Mouse (Mus musculus): Measurements from ENCODE around the gene Mllt6.

DNA sequence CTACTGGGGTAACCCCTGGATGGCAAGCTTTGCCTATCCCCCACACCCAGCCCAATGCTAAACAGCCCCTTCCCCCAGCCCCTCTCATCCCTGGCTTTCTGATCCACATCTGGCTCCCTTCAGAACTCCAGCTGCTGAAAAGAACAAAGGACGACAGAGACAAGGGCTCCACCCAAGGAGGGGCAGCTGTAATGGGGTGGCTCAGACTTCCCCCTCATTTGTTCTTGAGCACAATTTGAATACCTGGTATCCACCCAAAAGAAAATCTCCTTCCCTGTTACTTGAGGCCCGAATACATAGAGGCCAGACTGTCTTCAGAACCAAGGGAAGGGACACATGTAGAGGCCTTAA, 7.9 kb downstream of the Mllt6 start:
- no peak for TF ChIP-seq POLR2A (IDR thresholded peaks at IDR 0.05; ENCODE audit: extremely low read depth, insufficient read depth, low read length)
- TF ChIP-seq CTCF (IDR thresholded peaks at IDR 0.05; ENCODE audit: extremely low read depth, insufficient read depth, low read length) = no peak

All from cortical plate, adult 2 months (tissue).